Mouse (Mus musculus) gastrocnemius, postnatal 25 days (tissue): ENCODE data around the gene Syt1. TPM values are rescaled to one million over a fixed set of nuclear protein-coding genes. Genes with fewer than 3 reads are reported as not detected.

Experiments
- DNase-seq: peaks from one replicate; pipeline ENCODE4 v3.0.0; 2022
- total RNA-seq, 2 experiments: library from RNA; stranded (reverse); gene quantifications; 1 replicate in 1 of 2; 2 replicates in 1 of 2; pipeline ENCODE4 v1.2.3; 2021

Syt1 gene
- total RNA-seq, 2 experiments from 2014 or later, result not detected

- DNase-seq, result no peak
These were observed 247.1 kb downstream of the Syt1 start for GRCm38 (mm10) chr10:108763722-108764121.

- DNase-seq, result no peak
These were observed 257.5 kb downstream of the Syt1 start for GRCm38 (mm10) chr10:108753304-108753703.

GRCm38 (mm10) chr10:108743759-108744158 is 267.0 kb downstream of the Syt1 start:
- no peak for DNase-seq

- no peak for DNase-seq
These were observed 276.8 kb downstream of the Syt1 start for GRCm38 (mm10) chr10:108733982-108734381.

- DNase-seq, result no peak
These were observed 281.8 kb downstream of the Syt1 start for GRCm38 (mm10) chr10:108728961-108729360.

GRCm38 (mm10) chr10:108726391-108726790 is 284.4 kb downstream of the Syt1 start:
- DNase-seq, result no peak

GRCm38 (mm10) chr10:108724878-108725277 is 285.9 kb downstream of the Syt1 start:
- no peak for DNase-seq

- no peak for DNase-seq
These were observed 300.3 kb downstream of the Syt1 start for GRCm38 (mm10) chr10:108710514-108710913.

GRCm38 (mm10) chr10:108705658-108706057 is 305.1 kb downstream of the Syt1 start:
- DNase-seq, result no peak

GRCm38 (mm10) chr10:108701361-108702128 is 309.2 kb downstream of the Syt1 start:
- DNase-seq, result no peak

GRCm38 (mm10) chr10:108699946-108700345 is 310.8 kb downstream of the Syt1 start, which contains the start of gene Gm5136:
Gene Gm5136 (minus strand): TSS chr10:108700160.
- no peak for DNase-seq

- no peak for DNase-seq
These were observed 313.7 kb downstream of the Syt1 start for GRCm38 (mm10) chr10:108697062-108697461.

- DNase-seq, result no peak
These were observed 319.8 kb downstream of the Syt1 start for GRCm38 (mm10) chr10:108690954-108691353.

GRCm38 (mm10) chr10:108686696-108687095 is 324.1 kb downstream of the Syt1 start:
- DNase-seq, result no peak

- DNase-seq, result no peak
These were observed 330.9 kb downstream of the Syt1 start for GRCm38 (mm10) chr10:108679675-108680390.

GRCm38 (mm10) chr10:108677053-108677452 is 333.7 kb downstream of the Syt1 start:
- no peak for DNase-seq

GRCm38 (mm10) chr10:108668944-108669343 is 341.8 kb downstream of the Syt1 start:
- no peak for DNase-seq

- DNase-seq, result no peak
These were observed 350.5 kb downstream of the Syt1 start for GRCm38 (mm10) chr10:108660295-108660694.

- no peak for DNase-seq
These were observed 352.5 kb downstream of the Syt1 start for GRCm38 (mm10) chr10:108658300-108658699.

GRCm38 (mm10) chr10:108657669-108658068 is 353.1 kb downstream of the Syt1 start:
- DNase-seq, result no peak

- DNase-seq, result no peak
These were observed 353.9 kb downstream of the Syt1 start for GRCm38 (mm10) chr10:108656898-108657297.

- no peak for DNase-seq
These were observed 355.7 kb downstream of the Syt1 start for GRCm38 (mm10) chr10:108655074-108655473.

- no peak for DNase-seq
These were observed 358.0 kb downstream of the Syt1 start for GRCm38 (mm10) chr10:108652831-108653230.

- DNase-seq, result no peak
These were observed 358.7 kb downstream of the Syt1 start for GRCm38 (mm10) chr10:108652066-108652465.
